Mouse (Mus musculus) CH12.LX (cell line): ENCODE results near the gene Ablim1.

Source experiments
- BHLHE40 ChIP-seq: IDR thresholded peaks from 2 replicates; pipeline ENCODE4 v1.6.1; 2011; ENCODE audit warnings: mild to moderate bottlenecking, low read depth, low read length, improper control_type of control experiment
- ETS1 ChIP-seq: conservative IDR thresholded peaks from 2 replicates; pipeline ENCODE4 v1.6.1; 2012; ENCODE audit warnings: low read depth, mild to moderate bottlenecking, inconsistent platforms, low read length, improper control_type of control experiment, moderate library complexity
- MAX ChIP-seq: IDR thresholded peaks from 2 replicates; pipeline ENCODE4 v1.6.1; 2011; ENCODE audit warnings: low read length, improper control_type of control experiment
- POLR2A ChIP-seq: IDR thresholded peaks from 2 replicates; pipeline ENCODE4 v1.6.1; 2011; ENCODE audit warnings: low read depth, mild to moderate bottlenecking, improper control_type of control experiment, low read length
- ZNF384 ChIP-seq: IDR thresholded peaks from 2 replicates; pipeline ENCODE4 v1.6.1; 2012; ENCODE audit warnings: low read depth, low read length, improper control_type of control experiment, inconsistent platforms

DNA sequence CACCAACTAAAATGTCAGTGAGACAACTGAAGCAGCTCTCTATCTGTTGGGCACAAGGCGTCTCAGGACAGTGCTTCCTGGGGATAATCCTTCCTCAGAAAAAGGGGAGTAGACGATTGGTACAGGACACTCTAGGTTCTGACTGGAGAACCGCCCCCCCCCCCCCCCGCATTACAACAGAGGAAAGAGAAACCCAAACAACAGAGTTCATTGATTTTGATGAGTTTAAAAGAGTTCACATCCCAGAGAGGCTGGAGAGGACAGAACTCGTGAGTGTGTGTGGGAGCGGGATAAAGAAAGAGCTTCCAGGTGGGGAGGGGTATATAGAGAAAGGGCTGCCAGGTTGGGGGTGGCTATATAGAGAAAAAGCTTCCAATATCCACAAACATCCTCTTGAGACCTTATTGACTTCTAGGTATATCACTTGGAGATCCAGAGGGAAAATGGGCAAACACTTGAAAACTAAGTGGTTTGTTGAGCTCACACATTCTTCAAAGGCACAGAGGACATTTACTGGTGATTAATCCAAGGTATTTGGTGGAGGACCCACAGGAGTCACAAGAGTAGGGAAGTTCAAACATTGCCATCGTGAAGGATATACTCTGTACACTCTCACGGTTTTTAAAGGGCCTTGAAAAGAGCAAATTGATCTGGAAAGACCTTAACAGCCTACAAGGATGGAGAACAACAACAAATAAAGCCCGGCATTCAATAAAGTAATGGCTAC, 6.1 kb upstream of the Ablim1 start:
- TF ChIP-seq BHLHE40 = no peak
- TF ChIP-seq ETS1 = no peak
- TF ChIP-seq MAX = no peak
- no peak for TF ChIP-seq POLR2A
- no peak for TF ChIP-seq ZNF384
